Mouse (Mus musculus) B cell, adult 67 days (primary cell): ENCODE results near the gene Gm5728. TPM values are rescaled to one million over a fixed set of nuclear protein-coding genes. Genes with fewer than 3 reads are reported as not detected.

Source experiments
- total RNA-seq, 2 experiments: library from RNA; stranded (reverse); gene quantifications; 4 replicates each; pipeline ENCODE4 v1.2.4; 2023

The Gm5728 gene
- total RNA-seq = not detected

DNA sequence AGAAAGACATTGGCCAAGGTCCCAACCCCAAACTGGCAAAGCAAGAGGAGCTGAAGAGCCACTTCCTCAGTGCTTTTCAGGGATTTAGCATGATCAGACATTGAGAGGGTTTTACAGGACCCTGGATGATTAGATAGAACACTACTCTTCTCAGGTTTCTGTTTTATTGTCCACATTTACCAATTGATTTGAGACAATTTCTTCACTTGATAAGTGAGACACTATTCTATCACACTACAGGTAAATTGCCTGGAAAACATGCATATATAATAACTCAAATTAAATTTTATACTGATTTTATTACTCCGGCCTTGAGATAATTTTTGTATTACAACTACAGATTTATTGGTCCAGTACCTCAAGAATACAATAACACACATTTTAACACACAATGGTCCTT lies at the start of gene Gm5728:
Gene Gm5728, minus strand, starts transcription at position 101 of the 400 bp plus-strand sequence.

GRCm38 (mm10) chr7:20417642-20418041 lies 42.4 kb upstream of the Gm5728 start, which contains the start of gene Vmn1r100:
Gene Vmn1r100 (plus strand): TSS chr7:20417942.

DNA sequence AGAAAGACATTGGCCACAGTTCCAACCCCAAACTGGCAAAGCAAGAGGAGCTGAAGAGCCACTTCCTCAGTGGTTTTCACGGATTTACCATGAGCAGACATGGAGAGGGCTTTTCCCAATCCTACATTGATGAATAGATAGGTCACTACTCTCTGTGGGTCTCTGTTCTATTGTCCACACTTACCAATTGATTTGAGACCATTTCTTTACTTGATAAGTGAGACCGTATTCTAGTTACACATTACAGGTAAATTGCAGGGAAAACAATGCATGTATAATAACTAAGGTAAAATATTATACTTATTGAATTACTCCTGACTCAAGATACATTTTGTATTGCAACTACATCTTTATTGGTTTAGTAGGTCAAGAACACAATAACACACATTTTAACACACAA lies 41.2 kb downstream of the Gm5728 start, which contains the start of gene Gm4133:
Gene Gm4133, minus strand, starts transcription at position 101 of the 400 bp plus-strand sequence.

Other genes starting within 250 kb of the Gm5728 start
- gene Vmn1r93, start 236.3 kb downstream of the Gm5728 start, total RNA-seq = not detected
- gene Vmn1r94, start 207.0 kb downstream of the Gm5728 start, total RNA-seq = not detected
- not detected for gene Vmn1r95, start 181.7 kb downstream of the Gm5728 start, total RNA-seq
- gene Gm6164, start 169.8 kb downstream of the Gm5728 start, total RNA-seq = not detected
- gene Gm4498, start 141.6 kb downstream of the Gm5728 start, total RNA-seq = not detected
- not detected for gene Gm5890, start 112.6 kb downstream of the Gm5728 start, total RNA-seq
- gene Gm4133, start 41.3 kb downstream of the Gm5728 start, total RNA-seq = not detected
- not detected for gene Vmn1r100, start 42.5 kb upstream of the Gm5728 start, total RNA-seq
- not detected for gene Vmn1r101, start 67.2 kb upstream of the Gm5728 start, total RNA-seq
- gene Gm10670, start 99.5 kb upstream of the Gm5728 start, total RNA-seq = not detected
- not detected for gene Vmn1r103, start 135.1 kb upstream of the Gm5728 start, total RNA-seq
- not detected for gene Vmn1r104, start 158.4 kb upstream of the Gm5728 start, total RNA-seq
- gene Gm5726, start 170.3 kb upstream of the Gm5728 start, total RNA-seq = not detected
- gene Gm4141, start 200.8 kb upstream of the Gm5728 start, total RNA-seq = not detected
- not detected for gene Gm4513, start 223.6 kb upstream of the Gm5728 start, total RNA-seq